Mouse (Mus musculus) lung, postnatal 4 days (tissue): ENCODE results near the gene Cd93.

Experiments used
- DNase-seq, 2 experiments: peaks; one replicate each; pipeline ENCODE4 v3.0.0; 2021

Gene Cd93

DNA sequence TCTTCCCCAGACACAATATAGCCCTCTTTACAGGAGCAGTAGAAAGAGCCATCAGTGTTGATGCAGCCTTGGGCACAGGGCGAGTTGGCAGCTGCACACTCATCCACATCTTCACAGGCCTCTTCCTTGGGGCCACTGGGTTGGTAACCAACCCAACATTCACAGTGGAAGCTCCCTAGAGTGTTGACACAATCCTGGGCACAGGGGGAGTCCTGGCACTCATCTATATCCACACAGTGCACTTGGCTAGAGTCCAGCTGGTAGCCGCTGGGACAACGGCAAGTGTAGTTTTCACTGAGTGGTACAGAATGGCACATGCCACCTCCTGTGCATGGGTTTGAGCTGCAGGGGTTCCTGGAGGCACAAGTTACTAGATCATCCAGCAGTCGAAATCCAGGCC, 1.2 kb downstream of the Cd93 start:
- DNase-seq: peak; percentile 28 to 31

DNA sequence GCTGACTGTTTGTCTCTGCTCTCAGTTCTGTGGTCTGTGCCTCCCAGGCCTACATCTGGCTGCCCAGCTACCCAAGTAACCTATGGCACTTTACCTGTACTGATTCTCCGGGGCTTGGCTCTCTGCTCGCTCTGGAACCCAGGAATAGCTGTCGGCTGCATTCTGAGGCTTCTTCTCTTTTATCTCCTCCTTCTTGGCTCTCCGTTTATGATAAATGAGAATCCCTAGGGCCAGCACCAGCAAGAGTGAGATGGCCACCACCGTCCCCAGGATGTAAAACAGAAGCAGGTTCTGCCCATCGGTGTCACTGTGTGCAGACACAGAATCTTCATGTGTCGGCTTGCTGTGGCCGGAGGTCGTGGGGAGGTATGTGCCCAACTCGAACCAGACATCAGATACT, 1.9 kb downstream of the Cd93 start:
- DNase-seq: peak in 1 of 2 experiments; percentile 21

DNA sequence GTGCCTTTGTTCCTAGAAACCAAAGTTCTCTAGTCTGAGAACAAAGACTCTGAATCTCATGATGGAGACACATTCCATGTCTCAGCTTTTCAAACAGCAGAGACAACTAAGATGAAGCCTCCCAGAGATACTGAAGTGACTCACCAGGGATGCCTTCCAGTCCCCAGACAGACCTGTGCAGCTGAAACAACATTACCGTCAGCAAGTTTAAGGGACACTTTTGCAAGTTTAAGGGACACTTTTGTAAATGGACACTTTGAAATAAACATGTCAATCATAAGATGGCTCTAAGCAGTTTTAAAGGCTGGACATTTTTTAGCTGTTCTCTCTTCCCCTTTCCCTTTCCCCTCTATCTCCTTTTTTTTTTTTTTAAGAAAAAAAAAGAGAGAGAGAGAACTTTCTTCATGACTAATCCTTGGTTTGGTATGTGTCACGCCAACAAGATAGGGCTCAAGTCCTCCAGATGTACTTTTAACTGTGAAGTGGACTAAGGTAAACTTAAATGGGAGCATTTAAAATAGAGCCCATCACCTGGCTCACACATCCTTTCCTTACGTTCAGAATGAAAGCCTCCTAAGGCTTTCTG, 3.6 kb downstream of the Cd93 start:
- no peak for DNase-seq

DNA sequence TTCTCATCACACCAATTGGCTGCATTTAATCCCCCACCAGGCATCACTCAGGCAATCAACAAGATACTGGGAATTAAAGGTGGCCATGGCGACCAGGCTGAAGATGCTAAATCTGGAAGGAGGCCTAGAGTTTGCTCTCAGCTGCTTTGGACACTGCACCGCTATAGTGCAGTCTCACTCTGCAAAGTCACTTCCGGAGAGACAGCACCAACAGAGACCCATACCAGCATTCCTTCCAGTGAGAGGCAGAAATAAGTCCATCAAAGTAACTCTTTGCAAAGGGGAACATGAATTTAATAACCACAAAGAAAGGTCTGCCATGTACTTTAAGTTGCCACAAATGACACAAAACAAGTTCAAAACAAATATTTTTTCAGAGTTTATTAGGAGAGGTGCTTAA, 7.1 kb downstream of the Cd93 start:
- DNase-seq: no peak

DNA sequence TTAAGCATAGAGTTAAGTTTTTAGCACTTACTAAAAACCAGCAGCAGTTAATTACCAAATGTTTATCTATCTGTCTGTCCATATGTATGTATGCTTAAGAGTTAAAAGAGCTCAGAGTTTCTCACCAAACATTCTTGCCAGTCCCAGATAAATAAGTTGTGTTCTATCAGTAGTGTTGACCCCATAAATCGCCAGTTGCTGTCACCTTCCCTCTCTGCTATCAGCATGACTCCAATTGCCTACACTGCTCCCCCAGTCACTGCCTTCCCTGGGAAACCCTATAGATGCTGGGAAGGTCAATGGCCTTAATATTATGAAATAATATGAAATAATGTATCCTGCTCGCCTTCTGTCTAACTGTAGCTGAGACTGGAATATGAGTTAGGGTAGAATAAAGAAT, 11.0 kb downstream of the Cd93 start:
- no peak for DNase-seq

DNA sequence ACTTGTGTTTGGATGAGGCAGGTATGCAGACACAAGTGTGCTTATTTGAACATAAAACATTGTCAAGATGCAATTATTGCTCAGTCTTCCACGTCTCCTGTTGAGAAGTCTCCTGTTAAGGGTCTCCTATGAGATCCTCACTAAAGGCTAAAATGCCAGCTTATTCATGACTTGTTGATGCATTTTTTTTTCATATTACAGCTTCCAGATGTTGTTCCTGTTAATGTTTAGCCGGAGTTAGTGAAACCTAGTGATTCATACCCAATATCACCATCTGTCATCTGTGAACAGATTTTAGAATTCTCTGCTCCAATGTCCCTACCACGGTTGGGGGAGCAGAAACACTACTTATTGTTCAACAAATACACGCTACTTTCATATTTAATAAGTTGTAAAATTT, 12.4 kb downstream of the Cd93 start:
- no peak for DNase-seq

DNA sequence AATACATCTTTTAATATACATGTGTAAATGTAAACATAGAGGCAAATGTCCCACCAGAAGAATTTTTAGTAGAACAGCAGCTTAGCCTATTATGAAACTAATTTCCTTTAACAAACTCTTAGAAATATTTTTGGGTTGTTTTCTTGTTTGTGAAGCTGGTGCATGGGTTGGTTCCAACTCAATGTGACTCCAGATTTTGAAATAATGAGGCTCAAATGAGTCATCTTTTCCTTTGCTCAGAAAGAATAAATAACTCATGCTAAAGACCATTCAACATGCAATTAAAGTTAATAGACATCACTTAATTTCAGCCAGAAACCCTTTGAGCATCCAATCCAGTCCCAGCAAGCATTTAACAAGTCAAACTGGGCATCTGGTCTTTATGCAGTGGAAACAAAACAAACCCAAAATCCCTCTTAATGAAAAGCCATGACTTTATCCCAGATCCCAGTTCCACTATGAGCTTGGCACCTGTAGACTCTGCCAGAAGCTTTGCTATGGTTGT, 14.3 kb downstream of the Cd93 start:
- DNase-seq: no peak

DNA sequence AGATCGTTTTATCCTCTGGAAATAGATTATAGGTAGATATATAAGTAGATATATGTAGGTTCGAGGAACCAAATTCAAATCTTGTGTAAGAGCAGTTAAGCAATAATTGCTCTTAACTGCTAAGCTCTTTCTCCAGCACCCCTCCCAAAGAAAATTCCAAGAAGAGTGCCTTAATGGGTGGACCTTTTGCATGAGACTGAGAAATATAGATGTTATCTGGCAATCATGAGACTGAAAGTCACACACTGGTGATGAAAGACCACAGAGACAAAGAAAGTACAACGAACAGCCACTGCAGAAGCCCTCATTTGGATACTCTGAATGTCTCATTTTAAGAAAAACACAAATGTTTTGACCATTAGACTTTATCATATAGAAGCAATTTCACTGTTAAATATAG, 14.8 kb downstream of the Cd93 start:
- DNase-seq: no peak

DNA sequence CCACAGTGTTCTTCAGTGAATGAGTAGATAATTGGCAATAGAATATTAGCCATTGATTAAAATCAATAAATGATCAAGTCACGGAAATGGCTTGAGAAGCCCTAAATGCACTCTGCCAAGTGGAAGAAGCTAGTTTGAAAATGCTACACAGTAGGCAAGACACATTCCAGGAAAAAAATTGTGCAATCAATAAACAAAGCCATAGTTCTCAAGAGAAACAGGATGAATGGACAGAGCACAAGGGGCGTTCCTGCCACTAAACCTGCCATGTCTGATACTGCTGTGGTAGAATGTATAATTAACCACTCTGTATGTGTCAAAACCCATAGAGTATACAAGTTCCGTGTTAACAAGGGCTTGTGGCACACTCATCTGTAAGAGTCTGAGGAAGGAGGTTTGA, 15.8 kb downstream of the Cd93 start:
- DNase-seq: no peak

DNA sequence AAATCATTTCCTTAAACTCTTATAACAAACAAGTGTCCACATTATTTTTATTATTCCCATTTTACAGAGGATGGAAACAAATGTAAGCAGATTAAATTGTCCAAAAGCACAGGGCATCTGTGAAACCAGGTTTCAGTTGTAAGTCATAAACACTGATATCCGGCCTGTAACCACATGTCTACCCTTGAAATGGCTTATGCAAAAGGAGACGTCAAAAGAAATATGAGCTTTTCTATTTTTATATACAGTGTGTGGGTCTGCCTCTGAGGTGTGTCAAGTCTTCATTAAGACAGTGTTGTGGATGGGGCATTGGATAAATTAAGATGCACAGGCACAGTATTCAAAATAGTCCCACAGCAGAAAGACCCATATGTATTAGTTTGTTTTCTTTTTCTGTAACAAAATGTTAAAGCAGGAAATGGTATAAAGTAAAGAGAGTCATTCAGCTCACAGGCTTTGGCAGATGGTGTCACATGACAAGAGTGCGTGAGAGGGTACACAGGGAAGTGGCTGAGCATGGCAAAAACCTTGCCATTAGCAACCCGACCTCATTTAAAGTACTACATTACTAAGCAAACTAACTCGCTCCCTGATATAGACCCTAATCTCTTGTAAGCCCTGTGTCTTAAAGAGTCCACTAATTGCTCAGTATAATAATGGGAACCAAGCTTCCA, 17.5 kb downstream of the Cd93 start:
- DNase-seq: no peak

DNA sequence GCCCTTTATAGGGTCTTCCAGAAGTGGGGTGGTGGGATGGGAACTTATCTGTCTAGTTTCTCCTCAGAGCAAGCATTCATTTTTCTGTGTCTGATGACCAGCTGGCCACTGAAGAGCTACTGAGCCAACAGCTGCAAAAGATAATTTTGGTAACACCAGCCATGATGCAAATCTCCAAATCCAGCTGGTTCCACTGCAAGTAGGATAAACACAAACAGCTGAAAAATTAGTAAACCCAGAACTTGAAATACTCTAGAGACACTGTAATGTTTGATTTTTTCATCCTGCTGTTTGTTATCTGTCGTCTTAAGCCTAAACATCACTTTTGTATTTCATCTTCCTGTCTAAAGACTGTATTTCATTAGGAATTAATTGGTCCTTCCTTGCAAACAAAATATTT, 21.7 kb downstream of the Cd93 start:
- peak in 1 of 2 experiments; percentile 40 for DNase-seq

DNA sequence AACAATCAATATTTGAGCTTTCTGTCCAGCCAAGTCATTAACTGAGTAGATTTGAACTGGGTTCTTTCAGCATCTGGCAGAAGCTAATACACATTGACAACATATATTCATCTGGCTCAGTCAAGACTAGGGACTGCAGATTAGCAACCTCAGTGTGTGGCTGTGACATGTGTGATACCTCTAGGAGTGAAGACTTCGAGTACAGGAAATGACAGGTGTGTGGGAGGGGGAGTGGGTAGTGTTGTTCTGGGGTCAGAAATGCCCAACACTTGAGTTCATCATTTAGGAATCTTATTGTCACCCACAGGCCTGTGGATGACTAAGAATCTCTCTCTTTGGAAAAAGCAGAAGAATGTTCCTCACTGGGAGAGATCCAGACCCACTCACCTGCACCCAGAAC, 22.3 kb downstream of the Cd93 start:
- no peak for DNase-seq

DNA sequence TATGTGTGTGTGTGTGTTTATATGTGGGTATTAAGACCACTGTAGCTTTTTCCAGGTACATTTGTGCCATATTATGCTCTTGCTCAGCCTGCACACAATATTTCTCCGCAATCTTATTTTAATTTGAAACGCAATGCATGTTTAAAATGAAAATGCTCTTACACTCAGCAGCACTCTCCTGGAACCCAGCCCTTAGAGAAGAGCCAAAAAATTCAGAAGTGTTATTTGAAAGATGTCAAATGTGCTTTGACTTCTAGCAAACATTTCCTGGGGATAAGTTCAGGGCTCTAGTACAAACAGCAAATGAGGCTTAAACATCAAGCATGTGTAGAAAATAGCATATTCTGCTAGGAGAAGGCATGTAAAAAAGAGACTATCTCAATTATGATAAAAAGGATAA, 23.6 kb downstream of the Cd93 start:
- no peak for DNase-seq

DNA sequence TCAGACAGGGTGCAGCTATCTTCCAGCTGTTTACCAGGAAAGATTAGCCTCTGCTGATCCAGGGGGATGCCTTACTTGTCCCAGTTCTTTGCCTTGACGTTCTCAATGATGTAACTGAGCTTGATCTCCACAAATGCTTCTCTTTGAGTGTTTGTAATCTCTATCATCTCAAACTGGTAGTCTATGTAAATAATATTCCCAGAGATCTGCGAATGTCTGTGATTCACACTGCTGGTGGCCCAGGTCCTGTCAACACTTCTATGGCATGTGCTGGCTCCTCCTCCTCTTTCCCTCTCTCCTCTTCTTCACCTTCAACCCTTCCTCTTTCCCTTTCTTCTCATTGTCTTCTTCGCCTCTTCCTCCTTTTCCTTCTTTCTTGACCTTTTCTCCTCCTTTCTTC, 24.2 kb downstream of the Cd93 start:
- no peak for DNase-seq

DNA sequence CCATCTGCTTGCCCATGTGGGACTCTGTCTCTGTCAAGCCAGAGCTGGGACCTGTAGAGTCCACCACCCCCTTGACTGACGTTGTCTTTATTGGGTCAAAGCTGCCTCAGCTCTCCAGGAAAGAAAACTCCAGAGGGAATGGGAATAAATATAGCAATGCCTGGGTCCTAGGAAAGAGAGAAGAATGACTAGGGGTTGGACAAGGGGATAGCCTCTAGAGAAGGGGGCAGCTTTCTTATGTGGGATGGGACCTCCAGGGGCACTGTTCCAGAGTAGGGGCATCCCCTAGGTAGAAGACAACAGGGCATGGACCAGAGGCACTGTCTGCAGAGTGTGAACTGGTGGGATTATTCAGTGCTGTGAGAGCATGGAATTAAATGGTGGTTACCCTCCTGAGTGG, 33.5 kb downstream of the Cd93 start:
- no peak for DNase-seq

DNA sequence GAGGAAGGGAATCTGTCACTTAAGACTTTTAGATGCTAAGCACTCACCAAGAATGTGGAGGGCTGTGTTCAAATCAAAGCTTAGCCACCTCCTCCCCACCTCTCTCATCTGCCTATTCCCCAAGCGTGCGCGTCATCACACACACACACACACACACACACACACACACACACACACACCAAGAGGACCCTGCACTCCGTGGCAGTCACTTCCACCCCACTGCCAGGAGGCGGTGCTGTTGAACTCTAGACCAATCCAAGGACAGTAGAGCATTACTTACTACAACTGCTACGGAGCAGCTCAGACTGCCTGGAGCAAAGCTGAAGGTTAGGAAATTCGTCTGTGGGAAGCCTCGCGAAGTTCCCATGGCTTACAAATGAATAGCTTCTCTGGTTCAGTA, 34.2 kb downstream of the Cd93 start:
- peak; percentile 92 for DNase-seq

DNA sequence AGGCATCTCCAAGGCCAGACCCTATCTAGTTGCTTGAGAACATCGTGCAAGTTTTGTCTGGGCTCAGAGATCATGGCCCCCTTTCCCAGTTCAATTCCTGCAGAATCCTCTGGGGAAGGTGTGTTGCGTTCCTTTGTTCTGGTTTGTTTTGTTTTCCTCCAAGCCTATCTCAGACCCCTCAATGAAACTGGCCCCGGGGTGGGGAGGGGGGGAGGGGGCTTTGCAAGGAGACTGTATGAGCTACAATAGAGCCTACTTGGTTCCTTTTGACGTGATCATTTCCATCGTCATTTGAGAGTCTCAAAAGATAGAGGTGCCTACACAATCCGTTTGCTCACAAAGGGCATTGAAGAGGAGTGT, 34.6 kb downstream of the Cd93 start:
- DNase-seq: no peak

DNA sequence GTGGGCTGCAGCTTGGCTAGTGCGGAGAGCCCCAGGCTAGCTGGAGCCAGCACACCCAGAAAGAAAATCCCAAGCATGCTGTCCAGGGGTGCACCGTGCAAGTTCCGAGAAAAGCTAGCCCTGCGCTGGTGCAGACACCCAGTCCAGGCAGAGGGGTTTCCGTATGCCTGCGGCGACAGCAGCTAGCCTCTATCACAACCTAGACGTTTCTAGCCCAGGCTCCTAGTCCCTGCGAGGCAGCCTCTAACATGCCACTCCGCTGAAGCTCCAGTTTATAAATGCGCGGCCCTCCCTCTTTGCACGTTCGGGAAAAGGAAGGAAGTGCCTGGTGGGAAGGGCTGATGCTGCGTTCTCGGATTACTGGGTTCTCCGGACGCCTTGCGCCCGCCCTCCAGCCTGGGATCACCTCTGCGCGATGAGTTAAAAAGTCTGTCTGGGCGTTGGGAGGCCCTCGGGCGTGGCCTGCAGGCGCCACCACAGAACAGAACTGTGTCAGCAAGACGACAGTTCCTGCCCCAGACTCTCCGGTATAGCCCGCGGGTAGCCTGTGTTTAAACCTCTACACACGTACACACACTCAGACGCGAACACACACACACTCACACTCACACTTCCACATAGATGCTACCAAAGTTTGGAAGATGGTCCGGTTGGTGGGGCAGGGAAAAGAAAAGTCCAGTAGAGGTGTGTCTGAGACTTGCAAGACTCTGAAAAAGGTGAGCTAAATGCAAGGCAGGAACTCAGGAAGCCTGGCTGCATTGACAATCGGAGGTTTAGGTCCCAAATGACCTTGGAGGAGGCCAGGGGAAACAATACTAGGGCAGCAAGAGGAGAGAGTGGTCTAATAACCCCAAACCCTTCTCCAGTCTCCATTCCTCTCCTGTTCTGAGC, 35.2 kb downstream of the Cd93 start, which contains the start of gene Thbd:
Gene Thbd (minus strand): TSS at position 319 of the 891 bp plus-strand sequence.
- DNase-seq: peak; percentile 89 to 94

DNA sequence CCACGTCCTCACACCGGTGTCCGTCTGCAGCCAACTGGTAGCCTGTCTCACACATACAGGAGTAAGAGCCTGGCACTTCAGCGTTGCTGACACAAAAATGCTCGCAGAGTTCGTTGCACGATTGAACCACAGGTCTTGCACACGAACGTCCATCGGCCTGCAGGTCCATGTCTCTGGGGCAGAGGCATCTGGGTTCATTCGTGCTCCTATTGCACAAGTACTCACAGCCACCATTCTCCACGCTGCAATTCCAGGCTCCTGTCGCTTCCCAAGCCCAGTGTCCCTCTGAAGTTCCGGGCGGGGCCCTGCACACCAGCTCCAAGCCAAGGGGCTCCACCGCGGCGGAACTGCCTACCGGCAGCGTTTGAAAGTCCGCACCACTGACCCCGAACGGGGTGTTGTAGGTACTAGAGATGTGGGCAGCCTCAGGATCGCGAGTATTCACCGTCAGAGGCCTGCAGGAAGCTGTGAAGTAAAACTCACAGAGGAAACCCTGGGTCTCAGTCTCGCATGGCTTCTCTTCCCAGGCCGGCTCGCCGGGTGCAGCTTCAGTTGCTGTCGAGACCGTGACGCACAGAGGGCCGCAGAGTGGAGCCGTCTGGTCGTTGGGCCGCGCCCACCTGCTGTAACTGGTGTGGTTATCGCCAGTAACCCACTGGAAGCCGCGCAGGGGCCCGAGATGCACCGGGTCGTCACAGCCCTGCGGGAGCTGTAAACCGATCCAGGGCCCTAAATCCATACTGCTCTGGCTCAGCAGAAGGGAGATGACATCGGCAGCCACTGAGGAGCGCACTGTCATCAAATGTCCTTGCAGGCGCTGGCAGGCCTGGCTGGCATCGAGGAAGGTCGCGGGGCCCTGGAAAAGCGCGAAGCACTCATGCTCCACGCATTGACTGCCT, 36.1 kb downstream of the Cd93 start:
- DNase-seq: peak; percentile 71 to 79

DNA sequence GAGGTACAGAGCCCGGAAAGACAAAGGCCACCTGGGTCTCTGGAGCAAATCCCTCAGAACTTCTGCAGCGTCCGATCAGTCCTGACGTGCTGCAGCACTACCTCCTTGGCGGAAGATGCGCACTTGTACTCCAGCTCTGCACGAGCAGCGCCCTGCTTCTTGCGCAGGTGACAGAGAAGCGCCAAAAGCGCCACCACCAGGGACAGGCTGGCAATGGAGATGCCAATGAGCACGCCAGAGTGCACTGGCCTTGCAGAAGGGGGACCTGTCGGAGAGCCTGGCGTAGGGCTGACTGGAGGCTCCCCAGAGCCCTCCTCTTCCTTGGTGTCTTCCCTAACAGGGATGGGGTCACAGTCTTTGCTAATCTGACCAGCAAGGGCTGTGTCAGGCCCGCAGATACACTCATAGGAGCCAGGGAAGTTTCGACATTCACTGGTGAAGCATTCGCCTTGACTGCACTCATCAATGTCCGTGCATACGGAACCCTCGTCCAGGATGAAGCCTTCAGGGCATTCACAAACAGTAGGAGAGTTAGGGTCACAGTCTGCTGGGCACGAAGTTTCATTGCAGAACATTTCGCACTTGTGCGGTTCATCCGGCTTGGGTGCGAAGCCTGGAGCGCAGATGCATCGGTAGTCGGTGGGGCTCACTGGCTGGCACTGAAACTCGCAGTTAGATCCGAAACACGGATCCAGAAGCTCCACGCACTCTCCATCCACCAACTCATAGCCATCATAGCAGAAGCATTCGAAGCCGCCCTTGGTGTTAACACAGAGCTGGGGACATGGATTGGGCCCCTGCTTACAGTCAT, 37.0 kb downstream of the Cd93 start:
- peak; percentile 74 to 77 for DNase-seq

DNA sequence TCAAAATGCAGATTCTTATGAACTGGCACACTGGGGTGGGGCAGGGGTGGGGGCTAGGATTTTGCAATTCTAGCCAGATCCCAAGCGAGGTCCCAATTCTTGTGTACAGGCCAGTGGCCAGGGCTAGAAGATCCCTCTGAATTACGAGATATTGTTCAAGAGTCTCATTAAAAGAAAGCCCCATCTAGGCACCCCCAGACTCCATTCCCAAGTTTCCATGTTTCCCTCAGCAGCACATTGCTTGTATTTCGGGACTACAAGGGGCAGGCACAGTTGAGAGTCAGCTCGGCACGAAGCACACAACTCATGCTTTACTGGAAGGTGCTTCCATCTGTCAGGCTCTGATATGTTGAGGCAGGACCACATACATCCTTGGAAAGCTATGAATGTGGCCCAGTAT, 38.5 kb downstream of the Cd93 start:
- DNase-seq: no peak

DNA sequence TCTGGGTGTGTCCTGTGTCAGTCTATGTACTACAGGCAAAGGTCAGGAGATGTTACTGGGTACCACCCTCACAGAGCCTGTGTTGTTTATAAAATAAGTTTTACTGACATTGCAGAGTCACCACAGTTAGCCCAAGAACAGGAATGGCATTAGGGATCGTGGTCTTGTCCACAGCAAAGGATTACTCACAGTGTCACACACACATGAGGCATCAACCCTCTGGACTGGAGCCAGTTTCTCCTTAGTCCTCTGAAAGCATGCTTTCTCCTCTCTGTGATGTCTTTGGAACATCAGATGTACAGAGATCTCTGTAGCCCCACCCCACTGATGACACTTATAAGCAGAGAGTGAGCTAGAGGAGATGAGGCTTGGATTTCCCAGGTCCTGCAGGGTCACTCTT, 41.1 kb downstream of the Cd93 start:
- DNase-seq: no peak
